Mouse (Mus musculus): Measurements from ENCODE around the gene F830045P16Rik.

Gene F830045P16Rik

GRCm38 (mm10) chr2:129483150-129483549 is 53.3 kb downstream of the F830045P16Rik start:
- no peak for DNase-seq

- peak; percentile 41 for DNase-seq
These were observed 64.5 kb downstream of the F830045P16Rik start for GRCm38 (mm10) chr2:129471905-129472304.

- no peak for DNase-seq
These were observed 65.6 kb downstream of the F830045P16Rik start for GRCm38 (mm10) chr2:129470839-129471238.

- DNase-seq = peak; percentile 16
These were observed 97.6 kb downstream of the F830045P16Rik start for GRCm38 (mm10) chr2:129438772-129439171.

- DNase-seq = peak; percentile 9
These were observed 101.2 kb downstream of the F830045P16Rik start for GRCm38 (mm10) chr2:129435154-129435553.

- DNase-seq = no peak
These were observed 112.7 kb downstream of the F830045P16Rik start for GRCm38 (mm10) chr2:129423741-129424140.

- DNase-seq = no peak
These were observed 115.4 kb downstream of the F830045P16Rik start for GRCm38 (mm10) chr2:129420897-129421561.

GRCm38 (mm10) chr2:129419361-129419880 is 117.0 kb downstream of the F830045P16Rik start:
- DNase-seq = no peak

- DNase-seq = no peak
These were observed 121.8 kb downstream of the F830045P16Rik start for GRCm38 (mm10) chr2:129414593-129414992.

- no peak for DNase-seq
These were observed 122.9 kb downstream of the F830045P16Rik start for GRCm38 (mm10) chr2:129413488-129413887.

- DNase-seq = no peak
These were observed 124.8 kb downstream of the F830045P16Rik start for GRCm38 (mm10) chr2:129411651-129412050.

- DNase-seq = no peak
These were observed 126.1 kb downstream of the F830045P16Rik start for GRCm38 (mm10) chr2:129410344-129410743.

- peak; percentile 85 for DNase-seq
These were observed 127.9 kb downstream of the F830045P16Rik start for GRCm38 (mm10) chr2:129408476-129408875.

All from lung, postnatal 10 days (tissue).